8 mouse cellular contexts compared by ENCODE assay signal in the genomic region with DNA sequence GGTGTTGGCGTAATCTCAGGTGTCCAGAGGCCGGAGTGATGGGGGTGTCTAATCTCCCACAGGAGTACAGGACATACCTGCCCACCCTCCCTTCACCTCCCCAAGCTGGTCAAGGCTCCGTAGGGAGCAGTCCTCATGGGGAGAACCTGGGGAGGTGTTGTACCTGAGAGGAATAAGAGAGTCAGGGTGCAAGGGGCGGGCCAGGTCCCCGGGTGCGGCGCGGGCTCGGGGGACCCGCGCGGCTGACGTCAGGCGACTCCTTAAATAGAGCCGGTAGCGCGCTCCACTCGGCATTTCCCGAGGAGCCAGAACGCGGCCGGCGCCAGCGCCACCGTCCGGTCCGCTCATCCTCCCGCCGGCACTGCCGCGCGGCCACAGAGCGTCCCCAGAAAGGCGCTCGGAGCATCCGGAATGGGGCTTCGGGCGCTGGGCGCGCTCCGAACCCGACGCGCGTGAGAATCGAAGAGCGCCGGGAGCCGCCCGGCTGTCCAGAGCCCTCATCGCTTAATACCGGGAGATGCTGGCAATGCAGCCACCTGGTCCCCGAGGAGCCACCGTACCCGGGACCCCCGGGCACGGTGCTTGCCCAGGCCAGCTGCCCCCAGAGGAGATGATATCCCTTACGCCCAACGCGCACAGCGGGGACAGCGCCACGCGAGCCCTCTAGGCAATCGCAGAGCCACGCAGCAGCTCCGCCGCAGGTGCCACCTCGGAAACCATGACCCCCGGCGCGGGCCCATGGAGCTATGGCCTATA. TPM values are rescaled to one million over a fixed set of nuclear protein-coding genes. Genes with fewer than 3 reads are reported as not detected.
DNase-seq lines count a peak whose midpoint lies in the region; ATAC-seq lines count a peak whose summit lies in the region.

No protein-coding gene starts in this region.

- peak; percentile 9 for DNase-seq in heart, postnatal 4 days
- DNase-seq in heart, adult 8-10 months (ENCODE audit: low spot score): no peak
- DNase-seq in adrenal gland, postnatal 14 days: peak; percentile 15
- peak; percentile 51 for DNase-seq in left cerebral cortex, postnatal 4 days
- DNase-seq in retina, postnatal 1 day: peak; percentile 58
- no peak for DNase-seq in ovary, postnatal 14 days (ENCODE audit: low spot score)
- DNase-seq in cerebellum, adult 11 months: no peak

- intact Hi-C loops in left cerebral cortex, postnatal 4 days (cut with DNase I): loop anchor here (5.0 to 10.0 kb wide), 2 partner anchors 170 to 227 kb away; no protein-coding TSS in a partner anchor

- ATAC-seq in frontal cortex, adult (ENCODE audit: low TSS enrichment): peak; percentile 75

RNA-seq across cellular contexts. Expression of gene Hs3st2, which starts 0.5 kb away (rescaled TPM):
- total RNA-seq in heart, postnatal 4 days (2021): not detected
- not detected for total RNA-seq in heart, adult 8-10 months (2022)
- 0.75 and 0.93 TPM in 2 replicates for total RNA-seq in adrenal gland, postnatal 14 days (2021)
- 10 to 100 TPM; 56.7 to 61.8 TPM for total RNA-seq in left cerebral cortex, postnatal 4 days (2021)

Comparison
In these comparisons a context has a peak if more than half of its experiments do, and no peak if none do; other contexts are left out.
1. DNase-seq: peak in heart, postnatal 4 days (single experiment), adrenal gland, postnatal 14 days (single experiment), left cerebral cortex, postnatal 4 days (single experiment) and retina, postnatal 1 day (single experiment); none in heart, adult 8-10 months (single experiment), ovary, postnatal 14 days (single experiment) and cerebellum, adult 11 months (single experiment).
2. RNA of gene Hs3st2, which starts 0.5 kb away (total RNA-seq): 56.7 to 61.8 TPM in left cerebral cortex, postnatal 4 days; 0.75 to 0.93 TPM in adrenal gland, postnatal 14 days, not detected in heart, postnatal 4 days and not detected in heart, adult 8-10 months; every median in the first group is over 10 times any median in the second.